Mouse (Mus musculus) spleen, postnatal 36 days (tissue): Measurements from ENCODE around the gene Mzf1.

Experiments
- DNase-seq, 2 experiments: peaks; one replicate each; pipeline ENCODE4 v3.0.0; 2022; ENCODE audit warnings: low spot score in 2 of 2, mixed read lengths in 1 of 2

The Mzf1 gene

GRCm38 (mm10) chr7:13003380-13003779, 51.2 kb downstream of the Mzf1 start:
- DNase-seq = no peak

GRCm38 (mm10) chr7:13001584-13001983, 53.0 kb downstream of the Mzf1 start:
- DNase-seq = no peak

- no peak for DNase-seq
These were observed 55.7 kb downstream of the Mzf1 start, which contains the start of gene Trim28 for GRCm38 (mm10) chr7:12998851-12999250. TSS of gene Trim28 (plus strand) at chr7:12999114.

GRCm38 (mm10) chr7:12998053-12998452, 56.5 kb downstream of the Mzf1 start, which contains the start of gene Slc27a5:
TSS of gene Slc27a5 (minus strand) at chr7:12998192.
- DNase-seq = no peak

- DNase-seq = no peak
These were observed 57.3 kb downstream of the Mzf1 start for GRCm38 (mm10) chr7:12997230-12997629.

GRCm38 (mm10) chr7:12995862-12996261, 58.7 kb downstream of the Mzf1 start:
- no peak for DNase-seq

- DNase-seq = no peak
These were observed 61.4 kb downstream of the Mzf1 start for GRCm38 (mm10) chr7:12993148-12993547.
